Mouse (Mus musculus): ENCODE measurements around the gene Hoxb3. TPM values are rescaled to one million over a fixed set of nuclear protein-coding genes. Genes with fewer than 3 reads are reported as not detected.

Gene Hoxb3
- total and polyA plus RNA-seq, 2 experiments from 2014 or later = 9.2 TPM; not detected in 1

GRCm38 (mm10) chr11:96316696-96317607 is 6.2 kb upstream of the Hoxb3 start:
- Histone ChIP-seq H3K9ac (replicated peaks; ENCODE audit: low read length, poor library complexity, severe bottlenecking) (no peak overlapping the region), H3K4me1 (ENCODE audit: insufficient read depth, low read length) (no peaks in the 10 kb centered on the region), H3K36me3 (ENCODE audit: insufficient read depth, low read length) (no peaks in the 10 kb centered on the region), H3K27me3 (ENCODE audit: insufficient read depth, low read length) (peaks cover 92% of the 10 kb centered on the region), H3K9me3 (ENCODE audit: low read length) (no peaks in the 10 kb centered on the region), H3K4me3 (ENCODE audit: low read depth, low read length) (no peak overlapping the region), H3K4me2 (ENCODE audit: low read depth, low read length, poor library complexity, severe bottlenecking) (no peak overlapping the region), H3K27ac (ENCODE audit: low read depth, low read length) (no peak overlapping the region)
- DNase-seq (ENCODE audit: low spot score) (no peak), ATAC-seq (ENCODE audit: low FRiP score) (no peak)
- WGBS = 9% methylated on average over 18 of the region's 18 CpGs
- TF ChIP-seq CTCF (IDR thresholded peaks at IDR 0.05) = no peak

- peak within 1 kb of the TSS; percentile 24 for H3K4me2 ChIP-seq (ENCODE audit: low read depth, low read length, poor library complexity, severe bottlenecking)
- H3K27ac ChIP-seq (ENCODE audit: low read depth, low read length) = no peak within 1 kb of the TSS
- no peaks in the 10 kb centered on the region for H3K4me1 ChIP-seq (ENCODE audit: insufficient read depth, low read length)
- H3K36me3 ChIP-seq (ENCODE audit: insufficient read depth, low read length) = no peaks in the 10 kb centered on the region
- no peak for TF ChIP-seq CTCF (IDR thresholded peaks at IDR 0.05)
- ATAC-seq (ENCODE audit: low FRiP score) (no peak), DNase-seq (ENCODE audit: low spot score) (no peak)
- no peak within 1 kb of the TSS for H3K9ac ChIP-seq (replicated peaks; ENCODE audit: low read length, poor library complexity, severe bottlenecking)
- 2% methylated on average over 28 of the region's 28 CpGs for WGBS
- H3K4me3 ChIP-seq (ENCODE audit: low read depth, low read length) = no peak within 1 kb of the TSS
- peaks cover 92% of the 10 kb centered on the region for H3K27me3 ChIP-seq (ENCODE audit: insufficient read depth, low read length)
- H3K9me3 ChIP-seq (ENCODE audit: low read length) = no peaks in the 10 kb centered on the region
These were observed 5.3 kb upstream of the Hoxb3 start, which contains the start of gene Hoxb4 for GRCm38 (mm10) chr11:96317608-96318367. Gene Hoxb4 (plus strand): TSS chr11:96318267.

- Histone ChIP-seq H3K4me3 (ENCODE audit: low read depth, low read length) (no peak overlapping the region), H3K4me2 (ENCODE audit: low read depth, low read length, poor library complexity, severe bottlenecking) (peak overlapping the region; percentile 24), H3K4me1 (ENCODE audit: insufficient read depth, low read length) (no peaks in the 10 kb centered on the region), H3K9ac (replicated peaks; ENCODE audit: low read length, poor library complexity, severe bottlenecking) (no peak overlapping the region), H3K27ac (ENCODE audit: low read depth, low read length) (no peak overlapping the region), H3K9me3 (ENCODE audit: low read length) (no peaks in the 10 kb centered on the region), H3K36me3 (ENCODE audit: insufficient read depth, low read length) (no peaks in the 10 kb centered on the region), H3K27me3 (ENCODE audit: insufficient read depth, low read length) (peaks cover 92% of the 10 kb centered on the region)
- ATAC-seq (ENCODE audit: low FRiP score) (no peak), DNase-seq (ENCODE audit: low spot score) (peak; percentile 81)
- TF ChIP-seq CTCF (IDR thresholded peaks at IDR 0.05) = no peak
- WGBS = under 1% methylated on average over 45 of the region's 45 CpGs
These were observed 4.6 kb upstream of the Hoxb3 start for GRCm38 (mm10) chr11:96318368-96319070.

- no peak overlapping the region for H3K4me3 ChIP-seq (ENCODE audit: low read depth, low read length)
- peaks cover 92% of the 10 kb centered on the region for H3K27me3 ChIP-seq (ENCODE audit: insufficient read depth, low read length)
- H3K4me1 ChIP-seq (ENCODE audit: insufficient read depth, low read length) = no peaks in the 10 kb centered on the region
- H3K9ac ChIP-seq (replicated peaks; ENCODE audit: low read length, poor library complexity, severe bottlenecking) = no peak overlapping the region
- WGBS = 2% methylated on average over 34 of the region's 34 CpGs
- H3K4me2 ChIP-seq (ENCODE audit: low read depth, low read length, poor library complexity, severe bottlenecking) = peak overlapping the region; percentile 24
- H3K36me3 ChIP-seq (ENCODE audit: insufficient read depth, low read length) = no peaks in the 10 kb centered on the region
- no peak for ATAC-seq (ENCODE audit: low FRiP score)
- no peak overlapping the region for H3K27ac ChIP-seq (ENCODE audit: low read depth, low read length)
- no peak for DNase-seq (ENCODE audit: low spot score)
- TF ChIP-seq CTCF (IDR thresholded peaks at IDR 0.05) = no peak
- no peaks in the 10 kb centered on the region for H3K9me3 ChIP-seq (ENCODE audit: low read length)
These were observed 3.8 kb upstream of the Hoxb3 start for GRCm38 (mm10) chr11:96319071-96319902.

DNA sequence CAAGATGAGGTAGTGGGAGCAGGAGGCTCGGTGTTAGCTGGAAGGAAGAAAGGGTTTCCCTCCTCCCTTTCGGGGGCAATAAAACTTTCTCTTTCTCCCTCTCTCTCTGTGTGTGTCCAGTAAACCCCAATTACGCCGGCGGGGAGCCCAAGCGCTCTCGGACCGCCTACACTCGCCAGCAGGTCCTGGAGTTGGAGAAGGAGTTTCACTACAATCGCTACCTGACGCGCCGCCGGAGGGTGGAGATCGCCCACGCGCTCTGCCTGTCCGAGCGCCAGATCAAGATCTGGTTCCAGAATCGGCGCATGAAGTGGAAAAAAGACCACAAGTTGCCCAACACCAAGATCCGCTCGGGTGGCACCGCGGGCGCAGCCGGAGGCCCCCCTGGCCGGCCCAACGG is 3.2 kb upstream of the Hoxb3 start:
- Histone ChIP-seq H3K4me3 (ENCODE audit: low read depth, low read length) (no peak overlapping the region), H3K36me3 (ENCODE audit: insufficient read depth, low read length) (no peaks in the 10 kb centered on the region), H3K4me2 (ENCODE audit: low read depth, low read length, poor library complexity, severe bottlenecking) (no peak overlapping the region), H3K9me3 (ENCODE audit: low read length) (no peaks in the 10 kb centered on the region), H3K27me3 (ENCODE audit: insufficient read depth, low read length) (peaks cover 95% of the 10 kb centered on the region), H3K4me1 (ENCODE audit: insufficient read depth, low read length) (no peaks in the 10 kb centered on the region), H3K9ac (replicated peaks; ENCODE audit: low read length, poor library complexity, severe bottlenecking) (no peak overlapping the region), H3K27ac (ENCODE audit: low read depth, low read length) (no peak overlapping the region)
- no peak for DNase-seq (ENCODE audit: low spot score)
- WGBS = 1% methylated on average over 29 of the region's 29 CpGs
- no peak for TF ChIP-seq CTCF (IDR thresholded peaks at IDR 0.05)
- ATAC-seq (ENCODE audit: low FRiP score) = no peak

Data from midbrain, postnatal 0 days (tissue).